Mouse (Mus musculus) liver, adult 2 months (tissue): Measurements from ENCODE around the gene Sqor.

Experiments used
- CTCF ChIP-seq: fragments of 200-500 bp; IDR thresholded peaks from 2 replicates; pipeline ENCODE4 v1.5.1; 2011; ENCODE audit warnings: low read depth, low read length, control low read depth
- POLR2A ChIP-seq: fragments of 200-500 bp; IDR thresholded peaks from 2 replicates; pipeline ENCODE4 v1.6.1; 2011; ENCODE audit warnings: low read length, control low read depth; ENCODE audit not compliant: insufficient read depth; ENCODE audit errors: extremely low read depth

GRCm38 (mm10) chr2:122854636-122855035, 89.6 kb downstream of the Sqor start:
- TF ChIP-seq POLR2A (no peak), CTCF (no peak)
